Mouse (Mus musculus) megakaryocyte, embryonic 14.5 days (primary cell): ENCODE data around the gene Rab37. TPM values are rescaled to one million over a fixed set of nuclear protein-coding genes. Genes with fewer than 3 reads are reported as not detected.
A peak's percentile ranks its signal among the peaks of the same experiment; 100 is the strongest.

Source experiments
- H3K27me3 ChIP-seq: replicated peaks from 2 replicates; pipeline ENCODE3; 2012; ENCODE audit warnings: inconsistent platforms
- H3K36me3 ChIP-seq: replicated peaks from 2 replicates; pipeline ENCODE3; 2012; ENCODE audit warnings: low read length, inconsistent platforms, mixed read lengths
- H3K4me1 ChIP-seq: 2 replicates; pipeline ENCODE4 v1.6.1; 2012; ENCODE audit warnings: inconsistent platforms
- H3K4me3 ChIP-seq: replicated peaks from 2 replicates; pipeline ENCODE3; 2012; ENCODE audit warnings: moderate library complexity, mild to moderate bottlenecking, inconsistent platforms
- H3K9me3 ChIP-seq: 2 replicates; pipeline ENCODE4 v1.6.1; 2012; ENCODE audit warnings: inconsistent platforms
- FLI1 ChIP-seq: IDR thresholded peaks from 2 replicates; pipeline ENCODE4 v1.6.1; 2012; ENCODE audit warnings: low read length, inconsistent platforms, mixed read lengths
- GATA1 ChIP-seq: IDR thresholded peaks from 3 replicates; pipeline ENCODE4 v1.6.1; 2012; ENCODE audit warnings: mixed read lengths, low read length, inconsistent platforms, borderline replicate concordance
- polyA plus RNA-seq: library from polyadenylated mRNA; stranded (reverse); fragments of >175 nt; gene quantifications from 2 replicates; pipeline ENCODE4 v1.2.3, GENCODE M21; 2012; ENCODE audit warnings: low replicate concordance; ENCODE audit not compliant: insufficient read depth

Gene Rab37
- polyA plus RNA-seq, 1 experiment: 19.8 TPM

DNA sequence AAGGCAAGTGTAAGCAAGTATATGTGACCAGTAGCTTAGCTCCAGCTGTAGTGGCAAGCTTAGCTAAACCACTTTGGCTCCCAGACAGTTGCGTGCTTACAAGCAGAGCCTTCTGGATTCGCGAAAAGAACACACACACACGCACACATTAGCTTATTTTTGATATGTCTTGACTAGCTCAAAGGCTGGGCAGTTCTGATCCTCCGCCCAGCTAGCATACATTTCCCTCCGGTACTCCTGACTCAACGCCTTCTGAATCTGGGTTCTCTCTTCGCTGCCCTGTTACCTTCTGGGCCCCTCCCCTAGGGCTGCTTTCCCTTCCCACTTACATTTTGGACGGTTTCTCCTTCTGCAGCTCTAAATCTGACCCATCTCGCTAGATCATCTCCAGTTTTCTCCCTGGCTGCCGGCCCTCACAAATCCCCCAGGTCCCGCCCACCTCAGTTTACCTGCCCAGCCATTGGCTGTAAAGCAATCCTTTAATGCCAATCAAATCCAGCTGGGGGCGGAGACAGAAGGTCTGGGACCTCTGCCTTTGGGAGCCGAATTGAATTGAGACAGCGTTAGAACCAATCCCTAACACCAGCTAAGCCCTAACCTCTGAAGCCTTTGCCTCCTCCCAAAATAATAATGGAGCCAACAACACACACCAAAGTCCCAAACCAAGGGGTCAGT lies 60.7 kb downstream of the Rab37 start:
- Histone ChIP-seq H3K9me3 (peaks cover 10% of the 10 kb centered on the region), H3K36me3 (peaks cover 10% of the 10 kb centered on the region), H3K4me3 (no peak overlapping the region), H3K27me3 (peaks cover 37% of the 10 kb centered on the region), H3K4me1 (peaks cover 54% of the 10 kb centered on the region)
- TF ChIP-seq GATA1 (no peak), FLI1 (no peak)

DNA sequence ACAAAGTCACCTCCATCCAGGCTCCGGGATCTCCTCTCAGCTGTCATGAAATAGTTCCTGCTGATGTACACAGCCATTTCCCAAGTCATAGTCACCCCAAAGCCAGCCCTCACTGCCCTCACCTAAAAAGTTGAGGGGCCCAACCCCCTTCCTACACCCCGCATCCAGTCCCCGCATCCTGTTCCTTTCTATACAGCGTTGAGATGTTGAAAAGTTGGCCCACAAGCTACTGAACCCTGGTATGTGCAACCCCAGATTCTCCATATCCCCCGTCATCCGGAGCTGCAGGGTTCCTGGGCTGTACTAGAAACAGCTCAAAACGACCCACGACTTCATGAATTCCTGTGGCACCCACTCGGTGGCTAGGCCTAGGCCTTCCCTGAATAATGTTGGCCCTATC lies 61.9 kb downstream of the Rab37 start:
- no peak for TF ChIP-seq FLI1
- TF ChIP-seq GATA1: no peak
- Histone ChIP-seq H3K27me3 (peaks cover 27% of the 10 kb centered on the region), H3K36me3 (peaks cover 20% of the 10 kb centered on the region), H3K9me3 (peaks cover 10% of the 10 kb centered on the region), H3K4me1 (peaks cover 63% of the 10 kb centered on the region), H3K4me3 (peak overlapping the region; percentile 95)

DNA sequence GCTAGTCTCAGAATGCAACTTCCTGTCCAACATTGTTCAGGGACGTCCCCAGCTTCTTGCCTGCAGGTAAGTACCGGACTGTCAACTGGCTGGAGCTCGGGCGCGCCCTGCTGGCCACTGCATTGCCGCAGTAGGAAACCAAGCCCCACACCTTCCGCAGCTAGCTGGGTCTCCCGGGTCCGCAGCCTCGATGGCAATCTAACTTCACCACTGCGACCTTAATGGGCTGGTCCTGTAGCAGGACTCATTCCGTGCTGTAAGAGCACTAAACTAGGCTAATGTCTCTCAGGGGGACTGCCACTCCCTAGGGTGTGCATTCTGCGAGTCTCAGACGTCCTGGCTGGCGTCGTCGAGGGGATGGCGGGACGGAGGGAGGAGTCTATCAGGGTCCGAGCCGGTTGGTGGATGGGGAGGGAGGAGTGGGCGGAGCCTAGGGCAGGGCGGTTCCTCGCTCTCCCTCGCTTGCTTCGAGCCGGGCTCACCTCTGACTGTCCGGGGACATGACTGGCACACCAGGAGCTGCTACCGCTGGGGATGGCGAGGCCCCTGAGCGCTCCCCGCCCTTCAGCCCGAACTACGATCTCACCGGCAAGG lies 62.6 kb downstream of the Rab37 start:
- H3K36me3 ChIP-seq: peaks cover 24% of the 10 kb centered on the region
- no peak for TF ChIP-seq FLI1
- TF ChIP-seq GATA1: no peak
- peak overlapping the region; percentile 95 for H3K4me3 ChIP-seq
- peaks cover 10% of the 10 kb centered on the region for H3K9me3 ChIP-seq
- H3K4me1 ChIP-seq: peaks cover 69% of the 10 kb centered on the region
- H3K27me3 ChIP-seq: peaks cover 24% of the 10 kb centered on the region

DNA sequence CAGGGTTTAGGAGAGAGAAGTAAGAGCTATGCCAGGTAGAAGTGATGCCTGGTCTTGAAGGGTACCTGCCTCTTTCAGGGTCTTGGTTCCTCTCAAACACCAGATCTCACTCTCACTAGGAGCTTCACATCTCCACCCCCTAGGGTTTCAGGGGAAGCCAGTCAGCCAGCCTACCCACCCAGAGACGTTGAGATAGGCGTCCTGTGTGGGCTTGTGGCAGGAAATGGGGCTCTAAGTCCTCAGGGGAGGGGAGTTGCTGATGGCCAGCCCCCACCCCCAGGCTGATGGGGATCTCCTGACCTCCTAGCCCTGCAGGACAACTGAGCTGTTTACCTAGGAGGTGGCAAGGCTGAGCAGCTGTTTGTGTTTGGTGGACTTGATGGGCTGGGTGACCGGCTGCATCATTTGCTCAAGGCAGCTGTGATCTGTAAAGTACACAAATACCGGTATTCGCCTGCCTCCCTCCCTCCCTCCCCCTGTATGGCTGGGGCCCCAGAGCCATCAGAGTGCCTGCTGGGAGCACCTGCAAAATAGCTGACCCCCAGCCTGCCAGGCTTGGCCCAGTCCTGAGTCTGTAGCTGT lies 63.9 kb downstream of the Rab37 start:
- TF ChIP-seq GATA1: no peak
- TF ChIP-seq FLI1: no peak
- Histone ChIP-seq H3K9me3 (no peaks in the 10 kb centered on the region), H3K27me3 (peaks cover 20% of the 10 kb centered on the region), H3K4me1 (peaks cover 83% of the 10 kb centered on the region), H3K36me3 (peaks cover 38% of the 10 kb centered on the region), H3K4me3 (peak overlapping the region; percentile 95)

DNA sequence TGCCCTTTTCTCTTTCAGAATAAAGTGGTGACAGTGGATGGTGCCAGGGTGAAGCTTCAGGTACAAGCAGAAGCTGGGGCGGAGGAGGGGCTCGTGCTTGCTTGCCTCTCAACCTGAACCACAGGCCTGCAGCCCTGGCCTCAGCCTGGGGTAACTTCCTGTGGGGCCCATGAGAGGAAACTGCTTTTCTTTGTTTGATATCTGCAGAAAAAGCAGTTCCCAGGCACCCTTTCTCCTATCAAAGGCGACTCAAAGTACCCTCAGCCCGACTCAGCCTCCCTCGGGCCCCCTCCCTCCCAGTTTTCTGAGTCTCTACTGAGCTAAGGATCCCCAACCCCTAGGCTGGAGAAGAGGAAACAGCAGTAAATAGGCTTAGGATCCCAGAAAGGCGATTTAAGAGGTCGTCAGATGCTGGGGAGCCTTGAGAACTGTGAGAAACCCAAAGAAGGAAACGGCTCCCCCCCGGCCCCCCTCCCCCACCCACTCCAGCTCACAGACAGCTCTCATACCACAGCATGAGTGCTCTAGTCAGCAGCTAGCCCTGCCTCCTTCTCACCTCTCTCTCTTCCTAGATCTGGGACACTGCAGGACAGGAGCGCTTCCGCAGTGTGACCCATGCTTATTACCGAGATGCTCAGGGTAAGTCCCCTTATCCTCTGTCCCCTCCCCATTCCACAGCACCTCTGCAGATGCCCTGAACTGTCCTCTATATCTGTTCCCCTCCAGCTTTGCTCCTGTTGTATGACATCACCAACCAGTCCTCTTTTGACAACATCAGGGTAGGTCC lies 66.9 kb downstream of the Rab37 start:
- H3K4me1 ChIP-seq: peaks cover 97% of the 10 kb centered on the region
- H3K27me3 ChIP-seq: no peaks in the 10 kb centered on the region
- peaks cover 51% of the 10 kb centered on the region for H3K36me3 ChIP-seq
- TF ChIP-seq FLI1 (no peak), GATA1 (no peak)
- no peaks in the 10 kb centered on the region for H3K9me3 ChIP-seq
- H3K4me3 ChIP-seq: peak overlapping the region; percentile 87

DNA sequence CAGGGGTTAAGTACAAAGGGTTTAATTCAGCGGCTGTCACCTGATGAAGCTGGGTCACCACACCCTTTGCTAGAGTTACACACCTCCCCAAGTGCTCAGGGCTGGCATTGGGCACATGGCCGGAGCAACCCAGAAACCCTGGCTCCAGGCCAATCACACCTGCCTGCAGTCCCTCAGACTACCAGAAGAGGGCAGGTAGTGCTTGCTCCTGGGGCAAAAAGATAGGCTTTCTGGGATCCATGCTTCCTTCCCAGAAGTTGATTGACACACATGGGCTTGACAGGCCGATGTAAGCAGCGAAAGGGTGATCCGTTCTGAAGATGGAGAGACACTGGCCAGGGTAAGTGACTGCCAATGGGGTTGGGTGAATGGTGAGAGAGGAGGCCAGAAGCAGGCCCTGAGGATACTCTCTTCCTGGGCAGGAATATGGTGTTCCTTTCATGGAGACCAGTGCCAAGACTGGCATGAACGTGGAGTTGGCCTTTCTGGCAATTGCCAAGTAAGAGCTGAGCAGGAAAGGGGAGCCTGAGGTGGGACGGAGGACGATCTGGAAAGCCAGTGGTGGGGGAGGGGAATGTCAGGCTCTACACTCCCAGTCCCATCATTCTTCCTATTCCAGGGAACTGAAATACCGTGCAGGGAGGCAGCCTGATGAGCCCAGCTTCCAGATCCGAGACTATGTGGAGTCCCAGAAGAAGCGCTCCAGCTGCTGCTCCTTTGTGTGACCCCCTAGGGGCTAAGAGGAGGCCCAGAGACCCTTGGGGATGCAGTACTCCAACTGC lies 69.0 kb downstream of the Rab37 start:
- H3K4me1 ChIP-seq: peaks cover 85% of the 10 kb centered on the region
- H3K4me3 ChIP-seq: no peak overlapping the region
- no peaks in the 10 kb centered on the region for H3K27me3 ChIP-seq
- H3K9me3 ChIP-seq: no peaks in the 10 kb centered on the region
- peaks cover 51% of the 10 kb centered on the region for H3K36me3 ChIP-seq
- TF ChIP-seq GATA1 (no peak), FLI1 (no peak)

DNA sequence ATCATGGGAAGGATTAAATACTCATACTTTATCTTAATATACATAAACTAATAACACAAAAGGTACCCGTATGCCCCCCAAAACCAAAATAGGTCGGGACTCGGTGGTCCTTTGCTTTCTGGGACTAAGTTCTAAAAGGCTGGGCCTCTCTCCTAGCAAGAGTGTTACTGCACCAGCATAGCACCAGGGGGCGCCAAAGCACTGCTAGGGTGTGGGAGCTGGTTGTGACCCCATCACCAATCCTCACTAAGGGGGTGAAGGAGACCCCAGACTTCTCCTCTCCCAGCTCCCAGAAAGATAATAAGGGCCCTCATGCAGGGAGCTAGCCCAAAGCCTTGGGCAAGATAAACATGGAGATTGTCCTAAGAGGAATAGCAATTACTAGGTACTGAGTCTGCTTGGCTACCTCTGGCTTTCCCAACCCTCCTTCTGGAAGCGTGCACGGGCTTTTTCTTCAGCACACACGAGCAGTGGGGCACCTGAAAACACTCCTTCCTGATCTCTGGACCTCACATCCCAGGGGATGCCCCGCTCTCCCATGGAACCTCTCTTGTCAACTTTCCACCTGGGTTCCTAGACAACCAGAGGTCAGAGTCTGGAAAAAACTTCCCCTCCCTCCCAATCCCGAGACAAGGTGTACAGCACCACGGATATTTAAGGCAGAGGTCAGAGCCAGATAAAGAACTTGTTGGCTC lies 69.8 kb downstream of the Rab37 start:
- Histone ChIP-seq H3K36me3 (peaks cover 55% of the 10 kb centered on the region), H3K9me3 (no peaks in the 10 kb centered on the region), H3K27me3 (no peaks in the 10 kb centered on the region), H3K4me3 (peak overlapping the region; percentile 19), H3K4me1 (peaks cover 85% of the 10 kb centered on the region)
- no peak for TF ChIP-seq GATA1
- no peak for TF ChIP-seq FLI1

DNA sequence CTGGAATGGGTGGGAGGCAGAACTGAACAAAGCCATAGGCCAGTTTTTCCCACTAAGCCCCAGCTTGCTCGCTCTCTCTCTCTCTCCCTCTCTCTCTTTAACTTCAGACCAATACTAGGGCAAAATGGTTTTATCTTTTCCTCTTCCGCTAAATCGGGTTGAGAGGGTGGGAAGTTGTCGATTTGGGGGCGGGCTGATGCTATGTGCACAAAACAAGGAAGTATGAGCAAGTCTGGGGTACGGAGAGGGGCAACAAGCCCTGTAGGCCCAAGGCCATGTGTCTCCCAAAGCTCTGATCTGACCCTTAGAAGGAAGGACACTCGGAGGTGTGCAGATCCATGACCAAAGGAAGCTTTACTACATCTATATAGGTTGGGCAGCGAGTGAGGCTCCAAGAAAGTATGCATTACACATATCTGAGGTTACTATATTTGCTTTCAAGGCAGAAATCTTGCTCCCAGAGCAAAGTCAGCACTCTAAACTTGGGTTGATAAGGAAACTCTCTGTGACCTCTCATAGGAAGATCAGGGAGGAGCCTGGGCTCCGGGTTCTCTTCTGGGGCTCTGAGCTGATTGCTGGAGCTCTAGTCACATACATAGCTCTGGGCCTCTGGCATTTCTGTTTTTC lies 70.5 kb downstream of the Rab37 start:
- Histone ChIP-seq H3K27me3 (no peaks in the 10 kb centered on the region), H3K4me3 (peak overlapping the region; percentile 99), H3K9me3 (no peaks in the 10 kb centered on the region), H3K4me1 (peaks cover 85% of the 10 kb centered on the region), H3K36me3 (peaks cover 57% of the 10 kb centered on the region)
- TF ChIP-seq GATA1: no peak
- no peak for TF ChIP-seq FLI1

DNA sequence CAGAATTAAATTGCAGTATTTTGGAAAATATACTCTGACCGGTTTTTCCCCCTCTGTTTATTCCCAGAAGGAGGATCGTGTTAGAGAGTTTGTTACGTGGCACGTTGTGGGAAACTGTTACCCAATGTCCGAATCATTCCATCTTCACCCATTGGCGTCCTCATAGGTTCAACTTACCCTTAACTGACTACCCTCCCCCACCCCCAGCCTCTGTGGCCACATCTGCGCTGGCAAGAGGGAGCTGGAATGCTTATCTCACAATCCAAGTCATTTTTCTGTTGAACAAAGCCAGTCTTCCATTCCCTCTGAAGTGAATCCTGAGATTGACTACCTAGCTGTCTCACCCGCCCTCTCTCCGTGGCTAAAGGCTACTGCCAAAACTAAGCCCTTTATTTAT lies 71.0 kb downstream of the Rab37 start:
- peak overlapping the region; percentile 99 for H3K4me3 ChIP-seq
- H3K36me3 ChIP-seq: peaks cover 57% of the 10 kb centered on the region
- peaks cover 85% of the 10 kb centered on the region for H3K4me1 ChIP-seq
- H3K9me3 ChIP-seq: no peaks in the 10 kb centered on the region
- H3K27me3 ChIP-seq: no peaks in the 10 kb centered on the region
- no peak for TF ChIP-seq GATA1
- TF ChIP-seq FLI1: no peak
